Mouse (Mus musculus) hindbrain, embryonic 14.5 days (tissue): ENCODE data around the gene Tmem260. TPM values are rescaled to one million over a fixed set of nuclear protein-coding genes. Genes with fewer than 3 reads are reported as not detected.

ENCODE experiments used
- ATAC-seq: fragments of 200-750 bp; cut with Nextera tagmentation; 2 replicates; pipeline ENCODE4 v1.8.0; 2017; ENCODE audit warnings: moderate number of reproducible peaks, mild to moderate bottlenecking, moderate TSS enrichment, moderate library complexity; ENCODE audit not compliant: low FRiP score
- DNase-seq: peaks from one replicate; pipeline ENCODE4 v3.0.0-alpha.2; 2015; ENCODE audit warnings: low spot score
- H3K27ac ChIP-seq: fragments of 300-500 bp; sonication (generic); 2 replicates; pipeline ENCODE4 v1.5.1; 2014; ENCODE audit warnings: mild to moderate bottlenecking, moderate library complexity
- H3K27me3 ChIP-seq: fragments of 300-500 bp; sonication (generic); 2 replicates; pipeline ENCODE4 v1.6.1; 2014; ENCODE audit warnings: mild to moderate bottlenecking, low read length, mixed read lengths; ENCODE audit not compliant: control insufficient read depth, insufficient read depth
- H3K36me3 ChIP-seq: fragments of 300-500 bp; sonication (generic); replicated peaks from 2 replicates; pipeline ENCODE4 v1.6.1; 2014; ENCODE audit not compliant: control insufficient read depth, insufficient read depth
- H3K4me1 ChIP-seq: fragments of 300-500 bp; sonication (generic); replicated peaks from 2 replicates; pipeline ENCODE4 v1.6.1; 2014; ENCODE audit warnings: antibody characterized with exemption, low read length, mixed read lengths; ENCODE audit not compliant: control insufficient read depth, insufficient read depth
- H3K4me2 ChIP-seq: fragments of 300-500 bp; sonication (generic); replicated peaks from 2 replicates; pipeline ENCODE4 v1.6.1; 2014; ENCODE audit warnings: mild to moderate bottlenecking, moderate library complexity
- H3K4me3 ChIP-seq: fragments of 300-500 bp; sonication (generic); replicated peaks from 2 replicates; pipeline ENCODE4 v1.5.1; 2014; ENCODE audit warnings: mild to moderate bottlenecking, low read length
- H3K9ac ChIP-seq: fragments of 300-500 bp; sonication (generic); 2 replicates; pipeline ENCODE4 v1.6.1; 2014
- H3K9me3 ChIP-seq: fragments of 300-500 bp; sonication (generic); 2 replicates; pipeline ENCODE4 v1.6.1; 2016; ENCODE audit warnings: low read length; ENCODE audit not compliant: control insufficient read depth
- WGBS: fragments of 180-500 bp; shearing (Covaris S2); extraction: QIAGEN DNeasy Blood & Tissue Kit; methylation state at CpG from one replicate; pipeline ENCODE4 v1.1.7; 2014; 5-methylcytosine and 5-hydroxymethylcytosine counted together
- polyA plus RNA-seq: library from polyadenylated mRNA; unstranded; fragments of >200 nt; fragmentation: Nextera tagmentation; extraction: Ambion mirVana; gene quantifications from 2 replicates; pipeline ENCODE4 v1.2.1, GENCODE M21; 2014

Tmem260 gene
- polyA plus RNA-seq, 1 experiment from 2014 or later = 20.4 TPM

GRCm38 (mm10) chr14:48431978-48432377, 13.9 kb upstream of the Tmem260 start:
- Histone ChIP-seq H3K9ac (no peak overlapping the region), H3K27me3 (no peaks in the 10 kb centered on the region), H3K4me2 (no peak overlapping the region), H3K9me3 (no peaks in the 10 kb centered on the region), H3K27ac (no peak overlapping the region), H3K4me1 (no peaks in the 10 kb centered on the region), H3K36me3 (no peaks in the 10 kb centered on the region), H3K4me3 (no peak overlapping the region)
- DNase-seq = no peak
- WGBS = 92% methylated on average over 2 of the region's 2 CpGs
- ATAC-seq = no peak

- WGBS = 59% methylated on average over 3 of the region's 3 CpGs
Observed at GRCm38 (mm10) chr14:48443796-48444195, 2.1 kb upstream of the Tmem260 start.

GRCm38 (mm10) chr14:48451966-48452407, 6.1 kb downstream of the Tmem260 start:
- H3K9ac ChIP-seq = no peak overlapping the region
- H3K4me3 ChIP-seq = no peak overlapping the region
- H3K4me2 ChIP-seq = no peak overlapping the region
- peaks cover 15% of the 10 kb centered on the region for H3K36me3 ChIP-seq
- H3K9me3 ChIP-seq = no peaks in the 10 kb centered on the region
- H3K27me3 ChIP-seq = no peaks in the 10 kb centered on the region
- DNase-seq (no peak), ATAC-seq (no peak)
- peaks cover 13% of the 10 kb centered on the region for H3K4me1 ChIP-seq
- H3K27ac ChIP-seq = no peak overlapping the region
- 76% methylated on average over 18 of the region's 18 CpGs for WGBS

More at GRCm38 (mm10) chr14:48443796-48444195, 2.1 kb upstream of the Tmem260 start:
- Histone ChIP-seq H3K9me3 (no peaks in the 10 kb centered on the region), H3K4me2 (no peak overlapping the region), H3K4me1 (peaks cover 15% of the 10 kb centered on the region), H3K36me3 (no peaks in the 10 kb centered on the region), H3K27me3 (no peaks in the 10 kb centered on the region), H3K9ac (no peak overlapping the region), H3K4me3 (no peak overlapping the region), H3K27ac (no peak overlapping the region)
- DNase-seq (no peak), ATAC-seq (no peak)

DNA sequence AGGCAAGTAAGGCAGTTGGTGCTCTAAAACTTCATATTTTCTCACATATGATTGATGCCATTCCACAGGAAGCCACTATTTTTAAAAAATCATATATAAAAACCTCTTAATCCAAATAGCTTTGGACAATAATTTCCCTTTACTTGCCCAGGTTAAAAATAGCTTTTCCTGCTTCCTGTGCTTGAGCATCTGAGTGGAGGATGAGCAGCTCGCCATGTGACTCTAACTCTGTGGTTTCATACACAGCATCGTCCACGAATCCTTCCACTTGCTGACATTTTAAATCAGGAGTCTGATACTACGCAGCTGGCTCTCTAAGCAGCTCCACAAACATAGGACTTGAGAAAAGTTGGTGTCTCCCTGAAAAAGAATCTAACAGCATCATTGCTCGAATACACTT, 7.5 kb downstream of the Tmem260 start:
- Histone ChIP-seq H3K36me3 (peaks cover 16% of the 10 kb centered on the region), H3K9me3 (no peaks in the 10 kb centered on the region), H3K27ac (no peak overlapping the region), H3K27me3 (no peaks in the 10 kb centered on the region), H3K4me1 (no peaks in the 10 kb centered on the region), H3K4me3 (no peak overlapping the region), H3K9ac (no peak overlapping the region; the same call in 1 of the 2 replicates), H3K4me2 (no peak overlapping the region)
- DNase-seq (no peak), ATAC-seq (no peak)
- WGBS = 62% methylated on average over 5 of the region's 5 CpGs

GRCm38 (mm10) chr14:48456305-48457092, 10.6 kb downstream of the Tmem260 start:
- WGBS = 45% methylated on average over 12 of the region's 12 CpGs

GRCm38 (mm10) chr14:48457288-48457938, 11.5 kb downstream of the Tmem260 start:
- no peaks in the 10 kb centered on the region for H3K9me3 ChIP-seq
- ATAC-seq = no peak

More at GRCm38 (mm10) chr14:48456305-48457092, 10.6 kb downstream of the Tmem260 start:
- Histone ChIP-seq H3K9me3 (no peaks in the 10 kb centered on the region), H3K4me1 (no peaks in the 10 kb centered on the region), H3K4me3 (no peak overlapping the region), H3K27ac (no peak overlapping the region), H3K27me3 (no peaks in the 10 kb centered on the region), H3K4me2 (no peak overlapping the region), H3K36me3 (peaks cover 20% of the 10 kb centered on the region), H3K9ac (no peak overlapping the region)
- DNase-seq (peak; percentile 51), ATAC-seq (peak; percentile 85)

DNA sequence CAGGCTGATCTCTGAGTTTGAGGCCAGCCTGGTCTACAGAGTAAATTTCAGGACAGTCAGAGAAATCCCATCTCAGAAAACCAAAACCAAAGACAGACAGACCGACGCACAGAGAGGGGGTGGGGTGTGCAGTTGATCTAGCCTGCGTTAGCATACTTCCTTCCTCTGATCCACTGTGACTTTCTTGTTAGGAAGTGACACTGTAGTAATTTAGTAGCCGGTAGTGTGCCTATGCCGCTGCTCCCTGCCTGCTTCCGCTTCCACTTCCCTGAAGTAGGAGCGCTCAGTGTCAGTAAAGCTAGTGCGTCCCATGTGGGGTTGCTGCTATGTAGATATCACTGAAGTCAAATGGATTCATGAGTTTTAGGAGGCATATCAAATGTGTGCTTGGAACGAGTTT, 13.0 kb downstream of the Tmem260 start:
- no peak overlapping the region for H3K9ac ChIP-seq
- no peaks in the 10 kb centered on the region for H3K4me1 ChIP-seq
- no peaks in the 10 kb centered on the region for H3K27me3 ChIP-seq
- no peak for DNase-seq
- H3K27ac ChIP-seq = no peak overlapping the region
- no peak for ATAC-seq
- H3K36me3 ChIP-seq = peaks cover 4% of the 10 kb centered on the region
- H3K4me2 ChIP-seq = no peak overlapping the region
- H3K9me3 ChIP-seq = no peaks in the 10 kb centered on the region
- no peak overlapping the region for H3K4me3 ChIP-seq
- WGBS = 89% methylated on average over 9 of the region's 9 CpGs

More at GRCm38 (mm10) chr14:48457288-48457938, 11.5 kb downstream of the Tmem260 start:
- H3K36me3 ChIP-seq = peaks cover 13% of the 10 kb centered on the region
- DNase-seq = no peak
- no peak overlapping the region for H3K27ac ChIP-seq
- no peaks in the 10 kb centered on the region for H3K27me3 ChIP-seq
- 84% methylated on average over 16 of the region's 16 CpGs for WGBS
- no peaks in the 10 kb centered on the region for H3K4me1 ChIP-seq
- no peak overlapping the region for H3K9ac ChIP-seq
- no peak overlapping the region for H3K4me3 ChIP-seq
- H3K4me2 ChIP-seq = no peak overlapping the region

DNA sequence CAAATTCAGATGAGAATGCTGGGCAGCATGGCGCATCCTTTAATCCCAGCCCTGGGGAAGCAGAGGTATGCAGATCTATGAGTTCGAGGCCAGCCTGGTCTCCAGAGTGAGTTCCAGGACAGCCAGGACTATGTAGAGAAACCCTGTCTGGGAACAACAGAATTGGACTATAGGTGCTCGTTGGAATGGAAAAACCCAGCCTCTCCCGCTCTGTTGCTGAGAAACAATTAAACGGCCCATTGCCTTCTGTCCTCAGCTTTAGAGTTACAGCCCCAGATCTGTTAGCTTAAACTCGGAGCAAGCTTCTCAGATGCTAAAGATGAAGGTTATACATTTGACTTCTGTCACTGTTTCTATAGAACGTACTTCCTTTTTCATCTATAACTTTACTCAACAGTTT, 22.4 kb downstream of the Tmem260 start:
- Histone ChIP-seq H3K4me2 (no peak overlapping the region), H3K4me3 (no peak overlapping the region), H3K9me3 (no peaks in the 10 kb centered on the region), H3K27me3 (no peaks in the 10 kb centered on the region), H3K4me1 (no peaks in the 10 kb centered on the region), H3K27ac (no peak overlapping the region), H3K36me3 (peaks cover 3% of the 10 kb centered on the region), H3K9ac (no peak overlapping the region)
- no peak for ATAC-seq
- DNase-seq = no peak
- 52% methylated on average over 7 of the region's 7 CpGs for WGBS

- Histone ChIP-seq H3K4me1 (no peaks in the 10 kb centered on the region), H3K4me2 (no peak overlapping the region), H3K9ac (no peak overlapping the region), H3K4me3 (no peak overlapping the region), H3K36me3 (no peaks in the 10 kb centered on the region; the same call in none of the 2 replicates), H3K27me3 (no peaks in the 10 kb centered on the region), H3K27ac (no peak overlapping the region), H3K9me3 (no peaks in the 10 kb centered on the region)
- DNase-seq (no peak), ATAC-seq (no peak)
- WGBS = 91% methylated on average over 10 of the region's 10 CpGs
Observed at GRCm38 (mm10) chr14:48470742-48471487, 25.0 kb downstream of the Tmem260 start.
